Mouse (Mus musculus) bone marrow, adult 2 months (tissue): Measurements from ENCODE around the gene Immp1l.

ENCODE experiments used
- CTCF ChIP-seq: fragments of 200-500 bp; IDR thresholded peaks from 2 replicates; pipeline ENCODE4 v1.5.1; 2011; ENCODE audit warnings: low read length, control low read depth; ENCODE audit not compliant: control insufficient read depth, insufficient read depth
- POLR2A ChIP-seq: fragments of 200-500 bp; IDR thresholded peaks from 2 replicates; pipeline ENCODE4 v1.6.1; 2011; ENCODE audit warnings: low read depth, mild to moderate bottlenecking, control low read depth, low read length, borderline replicate concordance; ENCODE audit not compliant: control insufficient read depth

DNA sequence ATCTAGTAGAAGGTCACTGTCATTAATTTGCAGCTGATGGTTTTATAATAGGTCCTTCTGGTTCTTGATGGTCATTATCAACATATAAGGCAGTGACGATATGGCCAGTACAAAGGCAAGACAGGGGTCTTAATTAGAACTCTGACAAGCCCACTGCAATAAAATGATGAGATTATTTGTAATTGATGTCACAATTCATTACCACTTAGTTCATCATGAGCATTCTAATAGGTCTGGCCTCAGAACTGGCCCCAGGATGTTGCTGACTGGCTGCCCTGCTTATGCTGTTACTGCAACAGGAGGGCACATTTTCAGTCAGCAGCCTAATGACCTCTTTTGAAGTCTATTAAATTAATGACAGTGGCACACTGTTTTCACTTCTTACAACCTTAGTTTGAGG, 59.0 kb downstream of the Immp1l start:
- TF ChIP-seq CTCF: no peak
- TF ChIP-seq POLR2A: no peak
